Mouse (Mus musculus): ENCODE measurements around the gene Klk4. TPM values are rescaled to one million over a fixed set of nuclear protein-coding genes. Genes with fewer than 3 reads are reported as not detected.

Klk4 gene
- polyA plus RNA-seq, 1 experiment from 2014 or later: 0.33 TPM

- Histone ChIP-seq H3K4me3 (replicated peaks; ENCODE audit: low read length) (no peak overlapping the region), H3K4me2 (ENCODE audit: low read length) (no peak overlapping the region), H3K9ac (replicated peaks; ENCODE audit: low read depth, low read length) (no peak overlapping the region), H3K9me3 (ENCODE audit: control insufficient read depth, low read length) (no peaks in the 10 kb centered on the region), H3K27me3 (replicated peaks; ENCODE audit: control insufficient read depth, insufficient read depth, low read length) (no peaks in the 10 kb centered on the region), H3K36me3 (ENCODE audit: control insufficient read depth, insufficient read depth) (no peaks in the 10 kb centered on the region), H3K27ac (ENCODE audit: low read length) (no peak overlapping the region), H3K4me1 (replicated peaks; ENCODE audit: control insufficient read depth, insufficient read depth, low read length) (no peaks in the 10 kb centered on the region)
- 77% methylated on average over 9 of the region's 9 CpGs for WGBS
- ATAC-seq: no peak
Observed at GRCm38 (mm10) chr7:43914821-43915220, 33.9 kb downstream of the Klk4 start.

DNA sequence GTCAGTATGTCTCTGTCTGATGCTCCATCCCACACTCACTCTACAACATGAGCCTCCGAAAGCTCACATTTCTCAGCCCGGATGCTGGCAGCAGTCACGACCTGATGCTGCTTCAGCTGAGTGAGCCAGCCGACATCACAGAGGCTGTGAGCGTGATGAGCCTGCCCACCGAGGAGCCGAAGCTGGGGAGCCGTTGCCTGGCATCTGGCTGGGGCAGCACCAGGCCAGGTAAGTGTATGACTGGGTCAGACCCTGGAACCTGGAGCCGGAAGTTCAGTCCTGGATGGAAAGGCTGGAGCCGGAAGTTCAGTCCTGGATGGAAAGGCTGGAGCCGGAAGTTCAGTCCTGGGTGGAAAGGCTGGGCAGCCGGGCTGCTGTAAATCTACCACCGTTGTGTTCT, 37.5 kb downstream of the Klk4 start:
- 91% methylated on average over 13 of the region's 13 CpGs for WGBS
- no peaks in the 10 kb centered on the region for H3K36me3 ChIP-seq (ENCODE audit: control insufficient read depth, insufficient read depth)
- no peak overlapping the region for H3K4me3 ChIP-seq (replicated peaks; ENCODE audit: low read length)
- no peak overlapping the region for H3K27ac ChIP-seq (ENCODE audit: low read length)
- H3K9ac ChIP-seq (replicated peaks; ENCODE audit: low read depth, low read length): no peak overlapping the region
- no peak overlapping the region for H3K4me2 ChIP-seq (ENCODE audit: low read length)
- H3K9me3 ChIP-seq (ENCODE audit: control insufficient read depth, low read length): no peaks in the 10 kb centered on the region
- no peaks in the 10 kb centered on the region for H3K27me3 ChIP-seq (replicated peaks; ENCODE audit: control insufficient read depth, insufficient read depth, low read length)
- no peak for ATAC-seq
- H3K4me1 ChIP-seq (replicated peaks; ENCODE audit: control insufficient read depth, insufficient read depth, low read length): no peaks in the 10 kb centered on the region

DNA sequence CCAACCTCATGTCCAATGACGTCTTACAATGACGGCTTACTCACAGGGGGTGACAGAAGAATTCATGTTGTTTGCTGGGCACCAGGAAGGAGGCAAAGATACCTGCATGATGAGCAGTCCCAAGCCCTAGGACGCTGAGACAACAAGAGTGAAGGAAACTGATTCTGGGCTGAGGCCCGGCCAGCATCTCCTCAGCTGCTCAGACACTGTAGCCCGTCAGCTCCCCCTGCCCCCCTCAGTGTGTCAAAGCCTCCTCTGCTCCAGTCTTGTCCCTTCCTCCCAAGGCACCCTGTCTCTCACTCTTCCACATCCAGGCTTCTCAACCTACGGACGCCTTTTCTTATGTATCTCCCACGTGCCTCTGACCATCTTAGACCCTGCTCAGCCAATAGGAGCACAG, 37.9 kb downstream of the Klk4 start:
- Histone ChIP-seq H3K4me2 (ENCODE audit: low read length) (no peak overlapping the region), H3K9me3 (ENCODE audit: control insufficient read depth, low read length) (no peaks in the 10 kb centered on the region)
- 80% methylated on average over 8 of the region's 8 CpGs for WGBS

DNA sequence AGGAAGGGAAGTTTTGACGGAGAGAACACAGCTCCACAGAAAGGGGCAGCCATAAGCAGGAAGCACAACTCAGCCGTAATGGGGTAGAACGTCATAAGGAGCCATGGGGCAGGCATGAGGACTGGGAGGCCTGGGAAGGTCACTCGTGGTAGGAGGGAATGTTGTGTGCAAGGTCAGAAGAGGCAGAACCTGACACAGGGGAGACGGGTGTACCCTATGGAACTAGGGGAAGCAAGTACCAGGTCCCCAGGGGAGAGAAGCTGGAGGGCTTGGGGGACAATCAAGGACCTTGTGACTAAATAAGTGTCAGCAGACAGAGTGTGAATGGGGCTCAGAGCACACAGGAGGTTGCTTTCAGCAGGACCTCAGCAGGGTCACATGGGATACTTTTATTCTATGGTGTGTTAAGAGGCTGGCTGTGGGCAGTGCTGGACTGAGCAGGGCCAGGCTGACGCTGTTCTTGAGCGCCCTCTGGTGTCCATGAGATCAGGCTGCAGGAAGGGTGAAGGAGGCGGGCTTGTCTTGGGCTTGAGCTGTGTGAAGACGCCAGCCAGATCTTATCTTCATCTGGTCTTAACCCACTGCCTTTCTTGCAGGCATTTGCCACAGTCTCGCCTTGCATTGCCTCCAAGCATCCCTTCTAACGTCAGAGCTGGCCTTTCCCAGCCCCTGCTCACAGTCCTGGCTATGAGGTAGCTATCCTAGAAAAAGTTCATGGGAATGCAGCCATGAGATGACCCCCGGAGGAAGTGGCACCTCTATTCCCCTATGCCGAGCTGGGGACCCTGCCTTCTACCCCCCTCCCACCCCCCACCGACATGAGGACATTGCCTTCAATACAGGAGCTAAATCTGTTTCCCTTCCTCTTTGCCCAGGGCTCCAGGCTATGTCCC, 38.8 kb downstream of the Klk4 start:
- no peak overlapping the region for H3K4me2 ChIP-seq (ENCODE audit: low read length)
- H3K9ac ChIP-seq (replicated peaks; ENCODE audit: low read depth, low read length): no peak overlapping the region
- no peaks in the 10 kb centered on the region for H3K4me1 ChIP-seq (replicated peaks; ENCODE audit: control insufficient read depth, insufficient read depth, low read length)
- H3K27ac ChIP-seq (ENCODE audit: low read length): no peak overlapping the region
- no peak overlapping the region for H3K4me3 ChIP-seq (replicated peaks; ENCODE audit: low read length)
- peak; percentile 89 for ATAC-seq
- H3K9me3 ChIP-seq (ENCODE audit: control insufficient read depth, low read length): no peaks in the 10 kb centered on the region
- H3K36me3 ChIP-seq (ENCODE audit: control insufficient read depth, insufficient read depth): no peaks in the 10 kb centered on the region
- 34% methylated on average over 14 of the region's 14 CpGs for WGBS
- H3K27me3 ChIP-seq (replicated peaks; ENCODE audit: control insufficient read depth, insufficient read depth, low read length): no peaks in the 10 kb centered on the region

More for the DNA sequence above, 37.9 kb downstream of the Klk4 start:
- no peak for ATAC-seq
- Histone ChIP-seq H3K27ac (ENCODE audit: low read length) (no peak overlapping the region), H3K27me3 (replicated peaks; ENCODE audit: control insufficient read depth, insufficient read depth, low read length) (no peaks in the 10 kb centered on the region), H3K4me1 (replicated peaks; ENCODE audit: control insufficient read depth, insufficient read depth, low read length) (no peaks in the 10 kb centered on the region), H3K4me3 (replicated peaks; ENCODE audit: low read length) (no peak overlapping the region), H3K9ac (replicated peaks; ENCODE audit: low read depth, low read length) (no peak overlapping the region), H3K36me3 (ENCODE audit: control insufficient read depth, insufficient read depth) (no peaks in the 10 kb centered on the region)

GRCm38 (mm10) chr7:43920582-43920981, 39.6 kb downstream of the Klk4 start:
- 91% methylated on average over 3 of the region's 3 CpGs for WGBS
- Histone ChIP-seq H3K4me2 (ENCODE audit: low read length) (no peak overlapping the region), H3K27ac (ENCODE audit: low read length) (no peak overlapping the region), H3K9ac (replicated peaks; ENCODE audit: low read depth, low read length) (no peak overlapping the region), H3K4me3 (replicated peaks; ENCODE audit: low read length) (no peak overlapping the region), H3K36me3 (ENCODE audit: control insufficient read depth, insufficient read depth) (no peaks in the 10 kb centered on the region), H3K9me3 (ENCODE audit: control insufficient read depth, low read length) (no peaks in the 10 kb centered on the region), H3K4me1 (replicated peaks; ENCODE audit: control insufficient read depth, insufficient read depth, low read length) (no peaks in the 10 kb centered on the region), H3K27me3 (replicated peaks; ENCODE audit: control insufficient read depth, insufficient read depth, low read length) (no peaks in the 10 kb centered on the region)
- ATAC-seq: no peak

DNA sequence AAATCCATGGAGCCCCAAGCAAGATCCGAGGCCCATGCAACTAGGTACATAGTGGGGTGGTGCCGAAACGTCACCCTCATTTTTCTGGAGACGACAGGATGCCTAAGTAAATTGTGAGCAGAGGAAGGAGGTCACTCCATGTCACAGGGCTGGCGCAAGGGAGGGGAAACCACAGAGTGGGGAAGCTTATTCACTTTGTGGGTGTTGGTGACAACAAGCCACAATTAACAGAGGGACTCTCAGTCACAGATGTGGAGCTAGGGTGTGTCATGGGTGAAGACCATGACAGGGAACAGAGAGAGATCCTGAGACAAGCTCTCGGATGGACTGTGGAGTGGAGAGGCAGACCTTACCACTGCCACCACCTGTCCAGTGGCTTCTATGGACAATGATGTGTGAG, 40.1 kb downstream of the Klk4 start:
- Histone ChIP-seq H3K4me2 (ENCODE audit: low read length) (no peak overlapping the region), H3K27me3 (replicated peaks; ENCODE audit: control insufficient read depth, insufficient read depth, low read length) (no peaks in the 10 kb centered on the region), H3K27ac (ENCODE audit: low read length) (no peak overlapping the region), H3K9me3 (ENCODE audit: control insufficient read depth, low read length) (no peaks in the 10 kb centered on the region), H3K4me3 (replicated peaks; ENCODE audit: low read length) (no peak overlapping the region), H3K36me3 (ENCODE audit: control insufficient read depth, insufficient read depth) (no peaks in the 10 kb centered on the region), H3K9ac (replicated peaks; ENCODE audit: low read depth, low read length) (no peak overlapping the region), H3K4me1 (replicated peaks; ENCODE audit: control insufficient read depth, insufficient read depth, low read length) (no peaks in the 10 kb centered on the region)
- WGBS: 87% methylated on average over 6 of the region's 6 CpGs
- no peak for ATAC-seq

- WGBS: 85% methylated on average over 2 of the region's 2 CpGs
- Histone ChIP-seq H3K4me2 (ENCODE audit: low read length) (no peak overlapping the region), H3K36me3 (ENCODE audit: control insufficient read depth, insufficient read depth) (no peaks in the 10 kb centered on the region), H3K4me1 (replicated peaks; ENCODE audit: control insufficient read depth, insufficient read depth, low read length) (no peaks in the 10 kb centered on the region), H3K4me3 (replicated peaks; ENCODE audit: low read length) (no peak overlapping the region), H3K9me3 (ENCODE audit: control insufficient read depth, low read length) (no peaks in the 10 kb centered on the region), H3K9ac (replicated peaks; ENCODE audit: low read depth, low read length) (no peak overlapping the region), H3K27ac (ENCODE audit: low read length) (no peak overlapping the region), H3K27me3 (replicated peaks; ENCODE audit: control insufficient read depth, insufficient read depth, low read length) (no peaks in the 10 kb centered on the region)
- ATAC-seq: no peak
Observed at GRCm38 (mm10) chr7:43921941-43922340, 41.0 kb downstream of the Klk4 start.

DNA sequence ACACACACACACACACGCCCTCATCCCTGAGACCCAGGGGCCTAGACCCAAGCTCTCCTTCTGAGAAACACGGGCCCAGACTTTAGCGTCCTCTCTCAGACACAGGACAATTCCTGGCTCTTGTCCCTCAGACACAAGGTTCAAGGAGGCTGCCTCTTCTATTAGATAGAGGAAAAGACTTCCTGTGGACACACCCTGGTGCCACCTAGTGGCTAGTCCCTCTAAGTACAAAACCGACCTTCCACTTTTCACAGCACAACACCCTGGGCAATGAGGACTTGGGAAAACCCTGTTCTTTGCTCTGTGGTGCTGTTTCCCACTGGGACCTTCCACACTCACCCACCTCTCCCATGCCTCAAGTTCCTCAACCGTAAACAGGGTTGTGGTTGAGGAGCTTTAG, 45.0 kb downstream of the Klk4 start:
- WGBS: 71% methylated on average over 5 of the region's 5 CpGs
- no peaks in the 10 kb centered on the region for H3K36me3 ChIP-seq (ENCODE audit: control insufficient read depth, insufficient read depth)
- H3K9me3 ChIP-seq (ENCODE audit: control insufficient read depth, low read length): no peaks in the 10 kb centered on the region
- H3K27me3 ChIP-seq (replicated peaks; ENCODE audit: control insufficient read depth, insufficient read depth, low read length): no peaks in the 10 kb centered on the region
- H3K4me3 ChIP-seq (replicated peaks; ENCODE audit: low read length): no peak overlapping the region
- ATAC-seq: no peak
- H3K4me1 ChIP-seq (replicated peaks; ENCODE audit: control insufficient read depth, insufficient read depth, low read length): no peaks in the 10 kb centered on the region
- no peak overlapping the region for H3K27ac ChIP-seq (ENCODE audit: low read length)
- H3K9ac ChIP-seq (replicated peaks; ENCODE audit: low read depth, low read length): no peak overlapping the region
- no peak overlapping the region for H3K4me2 ChIP-seq (ENCODE audit: low read length)

DNA sequence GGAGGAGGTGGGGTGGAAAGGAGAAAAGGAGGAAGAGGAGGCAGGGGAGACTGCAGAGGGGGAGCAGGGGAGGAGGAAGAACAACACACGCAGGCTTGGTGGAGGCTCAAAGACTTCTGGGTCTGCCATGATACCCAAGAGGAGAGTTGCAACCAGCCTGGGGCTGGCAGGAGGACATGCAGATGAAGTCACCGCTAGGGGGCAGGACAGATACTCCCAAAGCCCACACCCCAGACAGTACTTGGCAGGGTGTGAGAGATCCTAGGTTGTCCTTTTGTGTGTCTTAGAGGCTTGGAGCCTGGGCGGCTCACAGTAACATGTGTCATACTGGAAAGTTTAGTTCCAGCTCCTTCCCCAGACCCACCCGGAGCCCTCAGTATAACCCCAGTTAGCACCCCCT, 47.6 kb downstream of the Klk4 start:
- no peaks in the 10 kb centered on the region for H3K4me1 ChIP-seq (replicated peaks; ENCODE audit: control insufficient read depth, insufficient read depth, low read length)
- no peak for ATAC-seq
- 0 out of 2 replicates have a peak, but pooled peaks cover 3% of the 10 kb centered on the region for H3K27me3 ChIP-seq (replicated peaks; ENCODE audit: control insufficient read depth, insufficient read depth, low read length)

More for the DNA sequence above, 47.6 kb downstream of the Klk4 start:
- no peak overlapping the region for H3K4me2 ChIP-seq (ENCODE audit: low read length)
- H3K36me3 ChIP-seq (ENCODE audit: control insufficient read depth, insufficient read depth): no peaks in the 10 kb centered on the region
- no peak overlapping the region for H3K4me3 ChIP-seq (replicated peaks; ENCODE audit: low read length)
- no peak overlapping the region for H3K27ac ChIP-seq (ENCODE audit: low read length)
- no peak overlapping the region for H3K9ac ChIP-seq (replicated peaks; ENCODE audit: low read depth, low read length)
- no peaks in the 10 kb centered on the region for H3K9me3 ChIP-seq (ENCODE audit: control insufficient read depth, low read length)
- WGBS: 45% methylated on average over 4 of the region's 4 CpGs

Measured in forebrain, embryonic 16.5 days (tissue).